Mouse (Mus musculus): ENCODE measurements around the gene Zfp280b. TPM values are rescaled to one million over a fixed set of nuclear protein-coding genes. Genes with fewer than 3 reads are reported as not detected.
A peak's percentile ranks its signal among the peaks of the same experiment; 100 is the strongest.
"Not testable (repeated sequence)": the region's sequence is repeated elsewhere in the genome, so short reads cannot be mapped to it uniquely, and the experiment has no call there.

The Zfp280b gene
- polyA plus RNA-seq (2015; fragmentation: Nextera tagmentation; extraction: Ambion mirVana), result 20.8 and 22.0 TPM in 2 replicates

GRCm38 (mm10) chr10:76032402-76033118 lies at the start of gene Zfp280b:
TSS of gene Zfp280b (plus strand) at chr10:76032650.
- H3K4me1 ChIP-seq, result peaks cover 17% of the 10 kb centered on the region
- WGBS, result 1% methylated on average over 57 of the region's 58 CpGs

GRCm38 (mm10) chr10:75990430-75991042 lies 41.9 kb upstream of the Zfp280b start:
- H3K9me3 ChIP-seq, result no peaks in the 10 kb centered on the region
- no peaks in the 10 kb centered on the region for H3K36me3 ChIP-seq
- no peak for ATAC-seq (ENCODE audit: borderline replicate concordance, extremely low read depth, low FRiP score, low TSS enrichment)
- WGBS, result 78% methylated on average over 4 of the region's 4 CpGs
- H3K4me1 ChIP-seq, result no peaks in the 10 kb centered on the region
- no peak overlapping the region for H3K4me2 ChIP-seq
- H3K27me3 ChIP-seq, result no peaks in the 10 kb centered on the region
- no peak overlapping the region for H3K4me3 ChIP-seq
- no peak overlapping the region for H3K9ac ChIP-seq
- no peak overlapping the region for H3K27ac ChIP-seq

More at GRCm38 (mm10) chr10:76032402-76033118, at the start of gene Zfp280b:
- Histone ChIP-seq H3K27ac (peak within 1 kb of the TSS; percentile 86), H3K4me2 (peak within 1 kb of the TSS; percentile 67), H3K9ac (peak within 1 kb of the TSS; percentile 88), H3K9me3 (no peaks in the 10 kb centered on the region), H3K27me3 (no peaks in the 10 kb centered on the region), H3K4me3 (peak within 1 kb of the TSS; percentile 68), H3K36me3 (peaks cover 9% of the 10 kb centered on the region; the same call in 1 of the 2 replicates)
- peak; percentile 98 for ATAC-seq (ENCODE audit: borderline replicate concordance, extremely low read depth, low FRiP score, low TSS enrichment)

- WGBS, result 69% methylated on average over 15 of the region's 15 CpGs
- Histone ChIP-seq H3K27me3 (no peaks in the 10 kb centered on the region), H3K4me3 (no peak overlapping the region), H3K9me3 (no peaks in the 10 kb centered on the region), H3K4me1 (no peaks in the 10 kb centered on the region), H3K36me3 (no peaks in the 10 kb centered on the region), H3K9ac (no peak overlapping the region), H3K4me2 (no peak overlapping the region), H3K27ac (no peak overlapping the region)
- ATAC-seq (ENCODE audit: borderline replicate concordance, extremely low read depth, low FRiP score, low TSS enrichment), result no peak
Measured at GRCm38 (mm10) chr10:75993616-75994240, 38.7 kb upstream of the Zfp280b start.

GRCm38 (mm10) chr10:75994531-75995210 lies 37.8 kb upstream of the Zfp280b start:
- WGBS, result 69% methylated on average over 13 of the region's 13 CpGs

GRCm38 (mm10) chr10:75995463-75995862 lies 37.0 kb upstream of the Zfp280b start:
- 71% methylated on average over 11 of the region's 11 CpGs for WGBS
- Histone ChIP-seq H3K4me1 (no peaks in the 10 kb centered on the region), H3K36me3 (no peaks in the 10 kb centered on the region), H3K4me3 (no peak overlapping the region), H3K4me2 (no peak overlapping the region), H3K27me3 (no peaks in the 10 kb centered on the region), H3K27ac (no peak overlapping the region), H3K9me3 (no peaks in the 10 kb centered on the region), H3K9ac (no peak overlapping the region)
- ATAC-seq (ENCODE audit: borderline replicate concordance, extremely low read depth, low FRiP score, low TSS enrichment), result no peak

More at GRCm38 (mm10) chr10:75994531-75995210, 37.8 kb upstream of the Zfp280b start:
- not testable (repeated sequence) for H3K9me3 ChIP-seq; H3K4me2 ChIP-seq; H3K27me3 ChIP-seq; H3K36me3 ChIP-seq; H3K9ac ChIP-seq; H3K4me1 ChIP-seq; H3K4me3 ChIP-seq; H3K27ac ChIP-seq; ATAC-seq (ENCODE audit: borderline replicate concordance, extremely low read depth, low FRiP score, low TSS enrichment)

GRCm38 (mm10) chr10:75996315-75996714 lies 36.1 kb upstream of the Zfp280b start:
- no peak overlapping the region for H3K9ac ChIP-seq
- H3K36me3 ChIP-seq, result no peaks in the 10 kb centered on the region
- 16% methylated on average over 3 of the region's 3 CpGs for WGBS
- H3K4me2 ChIP-seq, result no peak overlapping the region
- ATAC-seq (ENCODE audit: borderline replicate concordance, extremely low read depth, low FRiP score, low TSS enrichment), result no peak
- H3K4me3 ChIP-seq, result no peak overlapping the region
- no peaks in the 10 kb centered on the region for H3K27me3 ChIP-seq
- H3K4me1 ChIP-seq, result no peaks in the 10 kb centered on the region
- H3K27ac ChIP-seq, result no peak overlapping the region
- no peaks in the 10 kb centered on the region for H3K9me3 ChIP-seq

- Histone ChIP-seq H3K27me3 (no peaks in the 10 kb centered on the region), H3K4me3 (no peak overlapping the region), H3K27ac (no peak overlapping the region), H3K36me3 (no peaks in the 10 kb centered on the region), H3K4me1 (no peaks in the 10 kb centered on the region), H3K9me3 (no peaks in the 10 kb centered on the region), H3K9ac (no peak overlapping the region), H3K4me2 (no peak overlapping the region)
- WGBS, result 28% methylated on average over 7 of the region's 7 CpGs
- ATAC-seq (ENCODE audit: borderline replicate concordance, extremely low read depth, low FRiP score, low TSS enrichment), result no peak
Measured at GRCm38 (mm10) chr10:76001160-76001559, 31.3 kb upstream of the Zfp280b start.

GRCm38 (mm10) chr10:76002101-76002521 lies 30.3 kb upstream of the Zfp280b start:
- ATAC-seq (ENCODE audit: borderline replicate concordance, extremely low read depth, low FRiP score, low TSS enrichment), result no peak
- Histone ChIP-seq H3K9ac (no peak overlapping the region), H3K4me1 (no peaks in the 10 kb centered on the region), H3K9me3 (no peaks in the 10 kb centered on the region), H3K36me3 (no peaks in the 10 kb centered on the region), H3K4me2 (no peak overlapping the region), H3K4me3 (no peak overlapping the region), H3K27me3 (no peaks in the 10 kb centered on the region), H3K27ac (no peak overlapping the region)
- WGBS, result 11% methylated on average over 3 of the region's 3 CpGs

GRCm38 (mm10) chr10:76002615-76003014 lies 29.8 kb upstream of the Zfp280b start:
- H3K4me1 ChIP-seq, result no peaks in the 10 kb centered on the region
- H3K9me3 ChIP-seq, result no peaks in the 10 kb centered on the region
- H3K9ac ChIP-seq, result no peak overlapping the region
- no peak overlapping the region for H3K4me2 ChIP-seq
- WGBS, result 44% methylated on average over 2 of the region's 2 CpGs
- no peak for ATAC-seq (ENCODE audit: borderline replicate concordance, extremely low read depth, low FRiP score, low TSS enrichment)
- H3K4me3 ChIP-seq, result no peak overlapping the region
- H3K27me3 ChIP-seq, result no peaks in the 10 kb centered on the region
- H3K27ac ChIP-seq, result no peak overlapping the region
- H3K36me3 ChIP-seq, result no peaks in the 10 kb centered on the region

- H3K36me3 ChIP-seq, result no peaks in the 10 kb centered on the region
- H3K4me2 ChIP-seq, result no peak overlapping the region
- H3K27ac ChIP-seq, result no peak overlapping the region
- no peaks in the 10 kb centered on the region for H3K4me1 ChIP-seq
- no peak overlapping the region for H3K4me3 ChIP-seq
- H3K27me3 ChIP-seq, result no peaks in the 10 kb centered on the region
- ATAC-seq (ENCODE audit: borderline replicate concordance, extremely low read depth, low FRiP score, low TSS enrichment), result no peak
- no peak overlapping the region for H3K9ac ChIP-seq
- no peaks in the 10 kb centered on the region for H3K9me3 ChIP-seq
- whole genome bisulfite sequencing, result 90% methylated on average over 2 of the region's 2 CpGs
Measured at GRCm38 (mm10) chr10:76003221-76003620, 29.2 kb upstream of the Zfp280b start.

GRCm38 (mm10) chr10:76006385-76006784 lies 26.1 kb upstream of the Zfp280b start:
- no peak overlapping the region for H3K27ac ChIP-seq
- 69% methylated on average over 6 of the region's 6 CpGs for WGBS
- no peak overlapping the region for H3K4me2 ChIP-seq
- no peaks in the 10 kb centered on the region for H3K36me3 ChIP-seq
- H3K9me3 ChIP-seq, result no peaks in the 10 kb centered on the region
- no peak overlapping the region for H3K9ac ChIP-seq
- no peak for ATAC-seq (ENCODE audit: borderline replicate concordance, extremely low read depth, low FRiP score, low TSS enrichment)
- no peaks in the 10 kb centered on the region for H3K4me1 ChIP-seq
- H3K4me3 ChIP-seq, result no peak overlapping the region
- no peaks in the 10 kb centered on the region for H3K27me3 ChIP-seq
